Mouse (Mus musculus) myocyte (in vitro differentiated cells): ENCODE data around the gene Doc2b. TPM values are rescaled to one million over a fixed set of nuclear protein-coding genes. Genes with fewer than 3 reads are reported as not detected.

Experiments
- H3K27me3 ChIP-seq: one replicate; pipeline ENCODE4 v1.6.1; 2011; ENCODE audit not compliant: control insufficient read depth, insufficient read depth, insufficient read length
- H3K36me3 ChIP-seq: one replicate; pipeline ENCODE4 v1.6.1; 2011; ENCODE audit not compliant: control insufficient read depth, insufficient read depth
- H3K4me2 ChIP-seq: one replicate; pipeline ENCODE4 v1.6.1; 2011; ENCODE audit warnings: low read depth, control low read depth
- H3K4me3 ChIP-seq: one replicate; pipeline ENCODE4 v1.5.1; 2011; ENCODE audit warnings: mild to moderate bottlenecking, control low read depth, moderate library complexity
- H3K79me2 ChIP-seq: one replicate; pipeline ENCODE4 v1.6.1; 2011; ENCODE audit not compliant: control insufficient read depth, insufficient read depth
- H3ac ChIP-seq: one replicate; pipeline ENCODE4 v1.6.1; 2011; ENCODE audit not compliant: control insufficient read depth, insufficient read length
- CEBPB ChIP-seq: IDR thresholded peaks from 2 replicates; pipeline ENCODE4 v1.6.1; 2011; ENCODE audit warnings: mild to moderate bottlenecking, moderate library complexity; ENCODE audit not compliant: poor library complexity, insufficient read depth, severe bottlenecking
- E2F4 ChIP-seq: IDR thresholded peaks from one replicate; pipeline ENCODE4 v1.6.1; 2011; ENCODE audit warnings: mild to moderate bottlenecking, control low read depth, moderate library complexity; ENCODE audit not compliant: insufficient read depth
- MAX ChIP-seq: IDR thresholded peaks from one replicate; pipeline ENCODE4 v1.6.1; 2011; ENCODE audit warnings: low read depth, mild to moderate bottlenecking, control low read depth
- MYOD1 ChIP-seq, 3 experiments: IDR thresholded peaks; one replicate each; pipeline ENCODE4 v1.6.1; 2011; ENCODE audit warnings: control low read depth in 2 of 3, low read depth in 2 of 3, mild to moderate bottlenecking in 2 of 3, moderate library complexity in 1 of 3; ENCODE audit not compliant: insufficient read length in 2 of 3, control insufficient read depth in 1 of 3
- MYOG ChIP-seq, 3 experiments: IDR thresholded peaks; one replicate each; pipeline ENCODE4 v1.6.1; 2011; ENCODE audit warnings: control low read depth in 2 of 3, low read depth in 2 of 3, mild to moderate bottlenecking in 2 of 3; ENCODE audit not compliant: insufficient read length in 2 of 3, control insufficient read depth in 1 of 3, insufficient read depth in 1 of 3
- POLR2A ChIP-seq: IDR thresholded peaks from one replicate; pipeline ENCODE4 v1.6.1; 2011; ENCODE audit warnings: low read depth, mild to moderate bottlenecking, control low read depth, moderate library complexity; ENCODE audit not compliant: insufficient read length
- POLR2AphosphoS2 ChIP-seq: IDR thresholded peaks from one replicate; pipeline ENCODE4 v1.6.1; 2011; ENCODE audit warnings: low read depth, control low read depth; ENCODE audit not compliant: insufficient read length
- REST ChIP-seq: IDR thresholded peaks from one replicate; pipeline ENCODE4 v1.6.1; 2011; ENCODE audit warnings: mild to moderate bottlenecking, control low read depth, moderate library complexity; ENCODE audit not compliant: insufficient read depth, insufficient read length
- SRF ChIP-seq: IDR thresholded peaks from one replicate; pipeline ENCODE4 v1.6.1; 2011; ENCODE audit warnings: low read depth; ENCODE audit not compliant: control insufficient read depth, insufficient read length
- TCF12 ChIP-seq: IDR thresholded peaks from one replicate; pipeline ENCODE4 v1.6.1; 2011; ENCODE audit warnings: mild to moderate bottlenecking, control low read depth; ENCODE audit not compliant: poor library complexity, insufficient read depth, severe bottlenecking
- TCF3 ChIP-seq: IDR thresholded peaks from one replicate; pipeline ENCODE4 v1.6.1; 2011; ENCODE audit warnings: low read depth, control low read depth; ENCODE audit not compliant: insufficient read length
- USF1 ChIP-seq: IDR thresholded peaks from one replicate; pipeline ENCODE4 v1.6.1; 2011; ENCODE audit warnings: low read depth, mild to moderate bottlenecking, control low read depth, moderate library complexity
- polyA plus RNA-seq: library from polyadenylated mRNA; unstranded; fragments of >200 nt; fragmentation: generic; extraction: Trizol; gene quantifications from one replicate; pipeline ENCODE4 v1.2.1, GENCODE M21; 2012; ENCODE audit warnings: missing spikeins

Doc2b gene
- polyA plus RNA-seq, 1 experiment: 0.10 TPM

DNA sequence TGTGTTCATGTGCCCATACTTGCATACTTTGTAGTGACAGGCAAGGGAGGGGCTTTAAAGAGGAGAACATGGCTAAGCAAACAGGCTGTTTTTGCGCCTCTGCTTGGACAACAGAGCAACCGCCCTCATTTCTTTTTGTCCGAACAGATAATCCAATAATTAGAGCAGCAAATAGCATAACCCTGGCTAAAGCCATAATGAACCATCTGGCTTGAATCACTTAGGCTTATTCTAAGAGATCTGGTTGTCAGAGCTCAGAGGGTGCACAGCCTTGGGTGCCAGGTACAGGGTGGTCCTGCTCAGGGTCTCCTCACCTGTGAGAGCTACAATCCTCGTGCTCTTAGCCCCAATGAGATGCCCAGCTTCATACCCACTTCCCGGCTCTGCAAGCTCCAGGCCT, 2.5 kb downstream of the Doc2b start:
- Histone ChIP-seq H3K4me3 (no peak overlapping the region), H3K4me2 (no peak overlapping the region), H3K27me3 (peaks cover 60% of the 10 kb centered on the region), H3K79me2 (no peaks in the 10 kb centered on the region), H3ac (no peak overlapping the region), H3K36me3 (no peaks in the 10 kb centered on the region)
- TF ChIP-seq TCF3: no peak
- TF ChIP-seq TCF12: no peak
- TF ChIP-seq CEBPB: no peak
- TF ChIP-seq MYOG (IDR thresholded peaks at IDR 0.05; ENCODE audit: control insufficient read depth in 1 of 3, insufficient read depth in 1 of 3, insufficient read length in 2 of 3, low read depth in 2 of 3): no peak
- TF ChIP-seq MYOD1 (IDR thresholded peaks at IDR 0.05; ENCODE audit: control insufficient read depth in 1 of 3, insufficient read length in 2 of 3, low read depth in 2 of 3): no peak
- TF ChIP-seq MAX: no peak
- no peak for TF ChIP-seq POLR2A
- TF ChIP-seq POLR2AphosphoS2: no peak
- TF ChIP-seq SRF: no peak
- TF ChIP-seq USF1: no peak
- no peak for TF ChIP-seq E2F4
- TF ChIP-seq REST: no peak

GRCm38 (mm10) chr11:75792535-75792934, 3.3 kb downstream of the Doc2b start:
- Histone ChIP-seq H3K79me2 (no peaks in the 10 kb centered on the region), H3K27me3 (peaks cover 60% of the 10 kb centered on the region)
- TF ChIP-seq USF1: peak; percentile 94
- no peak for TF ChIP-seq MAX

DNA sequence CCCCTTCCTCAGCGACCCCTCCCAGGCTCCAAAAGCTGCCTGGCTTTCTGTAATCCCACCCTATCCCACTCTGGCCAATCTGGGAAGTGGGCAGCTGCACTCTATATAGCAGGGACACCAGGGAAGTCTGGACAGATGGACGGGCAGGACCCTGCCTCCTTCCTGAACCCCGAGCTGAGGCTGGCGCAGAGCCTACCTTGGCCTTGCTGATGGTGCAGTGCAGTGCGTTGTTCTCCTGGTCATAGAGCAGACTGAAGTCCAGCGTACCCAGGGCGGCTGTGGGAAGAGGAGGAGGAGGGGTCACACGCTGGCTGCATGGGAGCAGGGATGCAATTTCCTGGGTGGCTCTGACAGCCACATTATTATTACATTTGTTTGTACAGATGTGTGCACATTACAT, 10.0 kb downstream of the Doc2b start:
- H3K27me3 ChIP-seq: peaks cover 26% of the 10 kb centered on the region
- TF ChIP-seq POLR2AphosphoS2: no peak
- TF ChIP-seq MYOG (IDR thresholded peaks at IDR 0.05; ENCODE audit: control insufficient read depth in 1 of 3, insufficient read depth in 1 of 3, insufficient read length in 2 of 3, low read depth in 2 of 3): no peak
- TF ChIP-seq TCF12: no peak
- no peak for TF ChIP-seq E2F4
- TF ChIP-seq TCF3: no peak
- TF ChIP-seq USF1: no peak
- no peak for TF ChIP-seq MAX
- no peak for TF ChIP-seq SRF
- no peak for TF ChIP-seq MYOD1 (IDR thresholded peaks at IDR 0.05; ENCODE audit: control insufficient read depth in 1 of 3, insufficient read length in 2 of 3, low read depth in 2 of 3)
- no peak for TF ChIP-seq POLR2A
- no peak for TF ChIP-seq CEBPB
- no peak for TF ChIP-seq REST
- no peak overlapping the region for H3K4me2 ChIP-seq

More at GRCm38 (mm10) chr11:75792535-75792934, 3.3 kb downstream of the Doc2b start:
- Histone ChIP-seq H3K4me3 (no peak overlapping the region), H3K4me2 (no peak overlapping the region), H3ac (no peak overlapping the region), H3K36me3 (no peaks in the 10 kb centered on the region)

GRCm38 (mm10) chr11:75783799-75784198, 12.1 kb downstream of the Doc2b start:
- TF ChIP-seq POLR2AphosphoS2: no peak
- no peak for TF ChIP-seq E2F4
- peak in 2 of 3 experiments; percentile 16 to 70 for TF ChIP-seq MYOD1 (IDR thresholded peaks at IDR 0.05; ENCODE audit: control insufficient read depth in 1 of 3, insufficient read length in 2 of 3, low read depth in 2 of 3)
- TF ChIP-seq MAX: no peak
- no peak for TF ChIP-seq SRF
- TF ChIP-seq TCF3: no peak
- peak in 2 of 3 experiments; percentile 23 to 83 for TF ChIP-seq MYOG (IDR thresholded peaks at IDR 0.05; ENCODE audit: control insufficient read depth in 1 of 3, insufficient read depth in 1 of 3, insufficient read length in 2 of 3, low read depth in 2 of 3)
- no peak for TF ChIP-seq USF1
- no peak for TF ChIP-seq POLR2A
- no peak for TF ChIP-seq CEBPB
- no peak for TF ChIP-seq TCF12
- TF ChIP-seq REST: no peak
- peaks cover 16% of the 10 kb centered on the region for H3K27me3 ChIP-seq
- H3K36me3 ChIP-seq: no peaks in the 10 kb centered on the region
- no peak overlapping the region for H3K4me3 ChIP-seq
- no peak overlapping the region for H3ac ChIP-seq
- no peaks in the 10 kb centered on the region for H3K79me2 ChIP-seq
- no peak overlapping the region for H3K4me2 ChIP-seq

More for the DNA sequence above, 10.0 kb downstream of the Doc2b start:
- Histone ChIP-seq H3K4me3 (no peak overlapping the region), H3ac (no peak overlapping the region), H3K79me2 (no peaks in the 10 kb centered on the region), H3K36me3 (no peaks in the 10 kb centered on the region)

DNA sequence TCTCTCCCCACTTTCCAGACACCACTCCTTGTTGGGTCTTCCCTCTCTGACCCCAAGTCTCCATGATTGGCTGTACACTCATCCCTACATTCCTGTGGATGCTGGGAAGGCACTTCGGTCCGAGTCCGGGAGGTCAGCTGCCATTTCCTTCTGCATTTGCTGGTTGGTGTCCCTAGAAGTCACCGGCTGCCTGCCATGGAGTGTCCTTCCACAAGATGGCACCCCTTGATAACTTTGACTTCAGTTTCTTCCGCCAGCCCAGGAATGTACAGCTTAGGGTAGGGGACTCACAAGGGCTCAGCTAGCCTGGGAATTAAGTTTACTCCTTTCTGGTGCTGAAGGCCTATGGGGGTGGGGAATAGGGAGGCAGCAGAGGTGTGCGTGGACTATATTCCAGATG, 13.9 kb downstream of the Doc2b start:
- Histone ChIP-seq H3K36me3 (no peaks in the 10 kb centered on the region), H3ac (no peak overlapping the region), H3K4me2 (no peak overlapping the region), H3K79me2 (no peaks in the 10 kb centered on the region), H3K4me3 (no peak overlapping the region), H3K27me3 (peaks cover 24% of the 10 kb centered on the region)
- TF ChIP-seq MYOD1 (IDR thresholded peaks at IDR 0.05; ENCODE audit: control insufficient read depth in 1 of 3, insufficient read length in 2 of 3, low read depth in 2 of 3): no peak
- TF ChIP-seq TCF12: no peak
- TF ChIP-seq POLR2AphosphoS2: no peak
- no peak for TF ChIP-seq SRF
- TF ChIP-seq E2F4: no peak
- no peak for TF ChIP-seq POLR2A
- TF ChIP-seq TCF3: no peak
- no peak for TF ChIP-seq MAX
- no peak for TF ChIP-seq USF1
- TF ChIP-seq CEBPB: no peak
- no peak for TF ChIP-seq REST
- no peak for TF ChIP-seq MYOG (IDR thresholded peaks at IDR 0.05; ENCODE audit: control insufficient read depth in 1 of 3, insufficient read depth in 1 of 3, insufficient read length in 2 of 3, low read depth in 2 of 3)
